Mouse (Mus musculus): ENCODE measurements around the gene Setdb2.
"Not testable (repeated sequence)": the region's sequence is repeated elsewhere in the genome, so short reads cannot be mapped to it uniquely, and the experiment has no call there.

Setdb2 gene

GRCm38 (mm10) chr14:59440558-59441471, at the start of gene Setdb2, which contains the start of gene Cab39l:
TSS of gene Setdb2 (minus strand) at chr14:59440884.
TSS of gene Cab39l (plus strand) at chr14:59440972.
- peak; percentile 91 to 94 for DNase-seq (ENCODE audit: low spot score in 2 of 2)

- DNase-seq (ENCODE audit: low spot score in 2 of 2), result no peak
These were observed 44.6 kb upstream of the Setdb2 start for GRCm38 (mm10) chr14:59485247-59485810.

- peak in 1 of 2 experiments; percentile 49 for DNase-seq (ENCODE audit: low spot score in 2 of 2)
These were observed 38.0 kb upstream of the Setdb2 start for GRCm38 (mm10) chr14:59478699-59479098.

GRCm38 (mm10) chr14:59470781-59471180, 30.1 kb upstream of the Setdb2 start:
- no peak for DNase-seq (ENCODE audit: low spot score in 2 of 2)

DNA sequence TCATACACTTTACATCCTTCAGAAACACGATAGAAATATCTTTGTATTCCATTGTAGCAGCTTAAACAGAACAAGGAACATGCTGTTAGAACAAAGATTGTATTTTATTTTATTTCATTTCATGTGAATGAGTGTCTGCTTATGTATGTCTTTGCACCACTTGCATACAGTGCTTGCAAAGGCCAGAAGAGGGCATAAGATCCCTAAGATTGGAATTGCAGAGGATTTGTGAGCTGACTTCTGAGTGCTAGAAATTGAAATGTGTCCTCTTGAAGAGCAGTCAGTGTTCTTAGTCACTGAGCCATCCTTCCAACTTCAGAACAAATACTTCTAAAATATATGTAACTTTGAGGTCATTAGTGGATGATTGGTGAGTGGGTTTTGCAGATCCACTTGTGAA, 27.1 kb upstream of the Setdb2 start:
- DNase-seq (ENCODE audit: low spot score in 2 of 2), result no peak

GRCm38 (mm10) chr14:59466503-59466902, 25.8 kb upstream of the Setdb2 start:
- no peak for DNase-seq (ENCODE audit: low spot score in 2 of 2)

GRCm38 (mm10) chr14:59447981-59448380, 7.3 kb upstream of the Setdb2 start:
- no peak for DNase-seq (ENCODE audit: low spot score in 2 of 2)

GRCm38 (mm10) chr14:59445421-59445820, 4.7 kb upstream of the Setdb2 start:
- DNase-seq (ENCODE audit: low spot score in 2 of 2), result no peak

DNA sequence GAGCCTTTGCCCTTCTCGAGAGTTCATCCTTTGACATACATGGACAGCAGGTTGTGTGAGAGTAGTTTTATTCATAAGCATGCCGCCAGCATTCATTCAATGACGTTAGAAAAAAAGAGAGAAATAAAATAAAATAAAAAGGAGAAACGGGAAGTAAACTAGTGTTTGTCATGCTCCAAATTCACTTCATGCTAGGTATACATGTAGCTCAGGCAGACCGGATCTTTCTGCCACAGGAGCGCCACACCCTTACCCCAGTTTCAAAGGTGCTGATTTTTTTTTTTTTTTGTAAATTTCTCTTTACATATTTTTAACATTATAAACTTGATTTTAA, 755 bp upstream of the Setdb2 start:
- DNase-seq (ENCODE audit: low spot score in 2 of 2), result no peak

DNA sequence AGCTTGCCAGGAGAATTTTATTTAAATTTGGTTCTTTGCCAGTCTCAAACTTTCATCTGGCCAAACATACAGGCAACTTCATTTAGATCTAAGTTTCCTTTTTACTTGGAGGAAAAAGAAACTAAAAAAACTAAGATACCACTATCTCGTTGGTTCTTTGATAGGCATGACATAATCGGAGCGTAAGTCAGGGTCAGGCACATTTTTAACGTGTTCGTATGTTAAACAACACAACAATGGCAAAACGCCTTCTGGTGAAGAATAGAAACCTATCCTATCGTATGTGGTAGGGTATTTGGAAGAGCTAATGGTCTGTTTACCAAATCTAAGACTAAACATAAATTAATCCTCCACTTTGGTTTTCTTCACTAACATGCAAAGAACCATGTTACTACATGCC, 645 bp downstream of the Setdb2 start:
- no peak for DNase-seq (ENCODE audit: low spot score in 2 of 2)

- DNase-seq (ENCODE audit: low spot score in 2 of 2), result no peak
These were observed 2.2 kb downstream of the Setdb2 start for GRCm38 (mm10) chr14:59438505-59438904.

- no peak for DNase-seq (ENCODE audit: low spot score in 2 of 2)
These were observed 3.3 kb downstream of the Setdb2 start for GRCm38 (mm10) chr14:59437398-59437797.

- DNase-seq (ENCODE audit: low spot score in 2 of 2), result no peak
These were observed 5.5 kb downstream of the Setdb2 start for GRCm38 (mm10) chr14:59435206-59435605.

GRCm38 (mm10) chr14:59433902-59434301, 6.8 kb downstream of the Setdb2 start:
- DNase-seq (ENCODE audit: low spot score in 2 of 2), result no peak

GRCm38 (mm10) chr14:59430556-59430955, 10.1 kb downstream of the Setdb2 start:
- DNase-seq (ENCODE audit: low spot score in 2 of 2), result no peak

- no peak for DNase-seq (ENCODE audit: low spot score in 2 of 2)
These were observed 17.6 kb downstream of the Setdb2 start for GRCm38 (mm10) chr14:59422912-59423663.

DNA sequence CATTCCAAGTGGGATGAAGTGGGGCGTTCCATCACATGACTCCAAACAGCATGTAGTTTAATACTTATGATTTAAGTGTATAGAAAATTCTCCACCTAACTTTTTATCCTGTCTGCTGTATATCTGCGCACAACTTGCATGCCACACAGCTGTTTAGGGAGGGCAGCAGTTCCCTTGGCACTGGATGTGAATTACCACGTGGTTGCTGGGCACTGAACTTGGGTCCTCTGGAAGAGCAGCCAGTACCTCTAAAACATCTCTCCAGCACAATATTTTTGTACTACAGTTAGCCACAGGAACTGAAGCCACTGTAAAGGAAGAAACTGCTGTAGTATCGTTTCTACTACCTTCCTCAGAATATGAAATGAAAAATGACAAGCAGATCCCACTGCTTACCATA, 22.5 kb downstream of the Setdb2 start:
- DNase-seq (ENCODE audit: low spot score in 2 of 2), result no peak

GRCm38 (mm10) chr14:59414979-59415378, 25.7 kb downstream of the Setdb2 start:
- DNase-seq (ENCODE audit: low spot score in 2 of 2), result not testable (repeated sequence)

- DNase-seq (ENCODE audit: low spot score in 2 of 2), result no peak
These were observed 43.7 kb downstream of the Setdb2 start for GRCm38 (mm10) chr14:59396999-59397398.

DNA sequence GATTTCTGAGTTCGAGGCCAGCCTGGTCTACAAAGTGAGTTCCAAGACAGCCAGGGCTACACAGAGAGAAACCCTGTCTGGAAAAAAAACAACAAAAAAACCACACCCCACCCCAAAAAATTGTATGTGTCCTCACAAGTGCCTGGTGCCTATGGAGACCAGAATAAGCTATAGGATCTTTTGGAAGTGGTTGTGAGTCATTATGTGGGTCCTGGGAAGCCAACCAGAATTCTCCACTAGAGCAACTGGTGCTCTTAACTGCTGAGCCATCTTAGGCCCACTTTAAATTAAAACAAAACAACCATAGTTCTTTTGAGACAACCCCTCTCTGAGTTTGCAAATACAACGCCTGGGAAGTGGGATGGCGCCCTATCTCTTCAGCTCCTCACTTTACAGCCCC, 45.4 kb downstream of the Setdb2 start, which contains the start of gene Phf11c:
Gene Phf11c (minus strand): TSS at position 101 of the 400 bp plus-strand sequence.
- no peak for DNase-seq (ENCODE audit: low spot score in 2 of 2)

- DNase-seq (ENCODE audit: low spot score in 2 of 2), result peak; percentile 19 to 39
These were observed 50.5 kb downstream of the Setdb2 start for GRCm38 (mm10) chr14:59390181-59390580.

DNA sequence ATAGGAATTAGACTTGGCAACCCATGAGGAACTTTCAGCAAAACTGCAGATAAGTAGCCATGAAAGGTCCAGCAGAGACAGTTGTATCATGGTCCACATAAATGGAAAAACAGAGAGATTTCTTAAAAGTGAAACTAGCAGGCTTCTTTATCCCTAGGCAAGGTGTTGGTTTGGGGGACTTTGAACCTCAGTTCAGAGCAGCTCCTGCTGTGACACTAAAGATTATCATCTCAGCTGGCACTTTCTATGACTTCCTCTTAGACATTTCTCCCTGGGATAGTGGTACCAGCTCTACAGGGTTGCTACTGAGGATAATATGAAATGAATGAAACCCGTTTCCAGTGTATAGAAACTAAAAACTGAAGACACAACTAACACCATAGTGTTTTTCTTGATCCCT, 51.2 kb downstream of the Setdb2 start:
- DNase-seq (ENCODE audit: low spot score in 2 of 2), result no peak
